Mouse (Mus musculus) kidney, postnatal 25 days (tissue): Measurements from ENCODE around the gene Pard3.

Source experiments
- DNase-seq, 2 experiments: peaks; one replicate each; pipeline ENCODE4 v3.0.0; 2021; ENCODE audit warnings: mixed read lengths in 2 of 2

Gene Pard3

GRCm38 (mm10) chr8:127184025-127184424 is 120.3 kb downstream of the Pard3 start:
- peak; percentile 46 to 50 for DNase-seq

DNA sequence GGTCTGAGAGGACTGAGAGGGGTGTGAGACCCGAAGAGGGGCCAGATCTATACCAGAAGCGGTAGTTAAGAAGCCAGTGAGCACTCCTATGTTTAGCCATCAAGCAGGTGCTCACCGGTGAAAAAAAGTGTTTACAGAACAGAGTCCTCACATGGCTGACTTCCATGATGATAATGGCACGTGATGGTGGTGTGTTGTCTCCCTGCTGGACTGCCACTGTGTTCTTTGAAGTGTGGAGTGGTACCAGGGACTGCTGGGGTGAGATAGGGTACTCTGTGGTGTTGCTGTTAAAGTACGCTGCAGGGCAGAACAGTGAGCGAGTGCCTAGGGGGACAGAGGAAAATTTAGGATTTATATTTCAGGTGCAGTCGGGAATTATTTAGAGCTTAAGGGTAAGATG is 122.2 kb downstream of the Pard3 start:
- DNase-seq: no peak

DNA sequence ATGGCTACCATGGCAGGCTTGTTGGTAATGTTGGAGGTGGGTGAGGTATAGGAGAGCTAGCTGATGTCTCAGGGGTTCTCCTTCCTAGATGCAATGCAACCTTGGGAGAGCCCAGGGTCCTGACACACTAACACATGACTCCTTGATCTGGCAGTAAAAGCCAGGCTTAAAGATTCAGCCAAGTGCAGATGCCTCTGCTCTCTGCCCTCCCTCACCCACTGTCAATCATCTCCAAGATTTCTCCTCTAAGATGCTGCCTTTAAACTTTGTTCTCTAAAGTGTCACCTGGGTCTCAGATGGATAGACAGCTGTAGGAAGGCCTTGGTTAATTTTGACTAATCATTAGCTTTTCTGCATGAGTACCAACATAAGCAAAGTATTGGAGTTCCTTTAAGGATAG is 125.0 kb downstream of the Pard3 start:
- peak in 1 of 2 experiments; percentile 52 for DNase-seq

GRCm38 (mm10) chr8:127190350-127190749 is 126.7 kb downstream of the Pard3 start:
- DNase-seq: peak; percentile 46 to 80

DNA sequence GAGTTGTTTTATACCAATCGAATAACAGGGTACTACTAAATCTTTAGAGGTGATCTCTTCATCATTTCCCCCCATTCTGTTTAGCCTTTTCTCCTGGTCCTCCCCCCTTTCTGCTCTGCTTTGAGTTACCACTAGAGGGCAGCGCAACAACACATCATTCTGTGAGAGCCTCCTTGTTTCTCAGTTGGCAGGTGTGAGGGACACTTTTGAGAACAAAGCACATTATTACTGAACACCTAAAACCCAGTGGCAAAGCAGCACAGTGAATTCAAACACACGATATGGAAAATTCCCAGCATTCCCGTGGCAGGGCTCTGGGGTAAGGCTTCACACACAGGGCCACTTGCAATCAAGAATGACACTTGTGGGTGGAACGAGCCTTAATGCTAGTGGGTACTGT is 127.7 kb downstream of the Pard3 start:
- peak; percentile 57 to 75 for DNase-seq

DNA sequence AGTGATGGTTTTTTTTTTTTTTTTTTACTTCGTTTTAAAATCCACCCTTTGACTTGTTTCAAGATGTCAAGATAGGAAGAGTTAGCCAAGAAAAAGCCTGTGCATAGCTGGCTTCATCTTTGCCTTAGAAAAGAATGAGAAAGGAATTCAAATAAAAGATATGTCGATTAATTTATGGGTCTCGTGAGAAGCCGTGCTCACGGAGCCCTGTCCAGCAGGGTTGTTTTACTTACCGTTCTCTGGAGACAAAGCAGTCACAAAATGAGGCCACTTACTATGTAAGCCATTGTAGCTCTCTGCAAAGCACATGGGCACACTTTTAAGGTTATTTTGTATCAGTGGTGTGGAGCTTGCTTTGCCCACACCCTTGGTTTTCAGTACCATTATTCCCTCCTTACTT is 128.1 kb downstream of the Pard3 start:
- no peak for DNase-seq

DNA sequence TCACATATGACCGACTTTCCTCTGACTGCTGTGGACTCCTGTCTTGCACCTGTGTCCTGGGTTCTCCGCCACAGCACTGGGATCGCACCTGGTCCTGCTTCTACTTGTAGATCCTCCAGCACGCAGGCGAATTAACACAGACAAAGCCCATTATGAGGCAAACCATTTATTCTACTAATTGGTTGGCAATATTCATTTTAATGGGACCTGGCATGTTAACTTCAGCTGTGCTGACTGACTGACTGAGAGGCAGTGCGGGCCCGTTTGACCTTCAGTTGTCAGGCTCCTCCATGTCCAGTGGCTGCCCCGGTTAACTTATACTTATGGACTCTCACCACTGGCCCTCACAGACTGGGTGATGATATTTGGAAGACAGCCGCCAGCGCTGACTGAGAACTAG is 128.6 kb downstream of the Pard3 start:
- no peak for DNase-seq

GRCm38 (mm10) chr8:127193375-127193774 is 129.7 kb downstream of the Pard3 start:
- DNase-seq: no peak

GRCm38 (mm10) chr8:127194786-127195407 is 131.2 kb downstream of the Pard3 start:
- DNase-seq: no peak

GRCm38 (mm10) chr8:127196505-127197265 is 133.0 kb downstream of the Pard3 start:
- DNase-seq: no peak

- DNase-seq: no peak
Observed at GRCm38 (mm10) chr8:127207455-127207854, 143.8 kb downstream of the Pard3 start.

DNA sequence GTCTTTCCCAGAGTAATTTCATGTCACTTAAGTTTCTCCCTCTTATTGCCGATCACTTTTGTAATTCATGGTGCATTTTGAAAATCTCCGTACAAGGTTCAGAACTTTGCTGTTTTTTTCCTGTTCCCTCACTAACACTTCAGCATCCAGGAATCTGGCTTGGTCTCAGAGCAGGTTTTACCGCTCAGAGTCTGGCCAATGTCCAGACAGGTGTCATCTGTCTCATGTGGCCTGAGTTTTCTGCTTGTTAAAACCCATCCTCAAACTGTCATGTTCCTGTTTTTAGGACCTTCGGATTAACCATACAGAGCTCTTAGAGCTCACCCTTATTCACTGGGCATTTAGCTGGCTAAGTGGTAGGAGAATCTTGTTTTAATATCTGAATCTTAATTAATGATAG is 146.9 kb downstream of the Pard3 start:
- DNase-seq: no peak

DNA sequence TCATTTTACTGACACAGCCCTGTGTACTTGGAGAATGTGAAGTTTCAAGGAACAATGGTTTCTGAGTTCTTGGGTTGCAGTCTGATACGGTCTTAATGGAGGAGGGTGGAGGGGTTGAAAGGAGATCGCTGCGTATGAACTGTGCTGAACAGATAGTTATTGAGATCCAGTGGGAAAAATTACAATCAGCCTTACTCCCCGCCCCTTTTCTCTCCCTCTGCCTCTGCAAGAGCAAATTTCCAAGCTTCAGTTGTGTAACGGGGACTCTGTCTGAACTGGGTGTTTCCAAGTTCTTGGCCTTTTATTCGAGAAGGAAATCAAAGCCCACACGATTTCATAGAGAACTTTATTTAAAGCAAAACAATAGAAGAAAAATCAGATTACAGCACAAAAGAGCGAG is 150.6 kb downstream of the Pard3 start:
- no peak for DNase-seq

DNA sequence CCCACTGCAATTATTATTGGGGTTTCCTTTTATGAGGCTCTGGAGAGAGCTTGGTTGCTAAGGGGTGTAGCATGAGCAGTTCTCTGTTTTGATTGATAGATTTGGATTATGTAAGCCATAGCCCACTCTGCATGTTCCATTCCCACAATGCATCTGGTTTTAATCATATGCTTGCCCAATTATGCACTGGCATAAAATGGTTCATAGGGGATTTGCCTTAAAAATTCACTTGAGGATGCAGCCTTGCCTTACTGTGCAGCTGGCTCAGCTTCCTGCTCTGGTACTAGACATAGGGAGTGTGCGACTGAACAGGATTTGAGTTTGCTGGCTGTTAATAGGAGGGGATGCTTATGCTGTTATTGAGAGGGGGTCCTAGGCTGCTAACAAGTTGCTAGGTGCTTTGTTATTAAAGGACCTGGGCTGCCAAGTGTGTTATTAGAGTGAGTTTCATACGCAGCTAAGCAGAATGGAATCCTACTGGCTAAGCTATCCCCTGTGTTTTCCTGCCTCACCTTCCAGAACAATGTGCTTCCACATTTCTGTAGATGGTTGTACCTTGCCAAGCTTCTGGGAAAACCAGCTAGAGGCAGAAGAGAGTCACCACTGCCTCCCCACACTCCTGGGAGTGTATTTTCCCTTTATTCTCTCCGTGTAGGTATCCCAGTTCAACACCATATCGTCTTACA is 151.2 kb downstream of the Pard3 start:
- no peak for DNase-seq

DNA sequence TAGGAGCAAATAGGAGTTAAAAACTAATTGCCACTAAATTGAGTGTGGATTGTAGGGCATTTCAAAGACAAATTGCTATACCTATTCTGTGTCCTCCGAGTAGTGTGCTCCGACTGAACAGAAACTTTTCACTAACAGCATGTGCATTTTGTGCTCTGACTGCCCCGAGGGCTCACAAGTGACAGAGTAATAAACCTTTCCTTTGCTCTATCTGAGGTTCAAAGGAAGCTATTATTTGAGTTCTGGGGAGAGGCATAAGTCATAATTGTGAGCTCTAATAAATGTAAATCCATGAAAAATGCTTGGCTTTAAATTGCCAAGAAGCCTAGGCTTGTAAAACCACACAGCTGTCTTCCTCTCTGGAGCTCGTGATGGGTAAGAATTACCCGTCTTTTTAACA is 156.5 kb downstream of the Pard3 start:
- no peak for DNase-seq

DNA sequence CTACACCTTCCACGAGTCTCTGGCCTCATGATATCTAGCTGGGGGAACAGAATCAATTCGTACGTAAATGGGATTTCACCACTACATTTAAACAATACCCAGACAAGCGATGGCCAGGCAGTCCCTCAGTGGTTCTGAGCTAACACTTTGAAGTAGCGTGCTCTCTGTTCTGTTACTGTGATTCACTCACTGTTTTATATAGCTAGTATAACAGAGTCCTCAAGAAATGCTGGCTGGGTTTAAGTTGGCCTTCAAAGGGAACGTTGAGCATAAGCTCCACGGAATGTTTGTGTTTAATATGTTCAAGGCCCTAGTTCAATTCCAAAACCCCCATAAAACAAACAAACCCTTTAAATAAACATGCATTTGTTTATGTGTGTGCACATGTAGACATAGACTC is 156.9 kb downstream of the Pard3 start:
- DNase-seq: no peak

- DNase-seq: no peak
Observed at GRCm38 (mm10) chr8:127222361-127222760, 158.7 kb downstream of the Pard3 start.

GRCm38 (mm10) chr8:127226996-127227395 is 163.3 kb downstream of the Pard3 start:
- no peak for DNase-seq

DNA sequence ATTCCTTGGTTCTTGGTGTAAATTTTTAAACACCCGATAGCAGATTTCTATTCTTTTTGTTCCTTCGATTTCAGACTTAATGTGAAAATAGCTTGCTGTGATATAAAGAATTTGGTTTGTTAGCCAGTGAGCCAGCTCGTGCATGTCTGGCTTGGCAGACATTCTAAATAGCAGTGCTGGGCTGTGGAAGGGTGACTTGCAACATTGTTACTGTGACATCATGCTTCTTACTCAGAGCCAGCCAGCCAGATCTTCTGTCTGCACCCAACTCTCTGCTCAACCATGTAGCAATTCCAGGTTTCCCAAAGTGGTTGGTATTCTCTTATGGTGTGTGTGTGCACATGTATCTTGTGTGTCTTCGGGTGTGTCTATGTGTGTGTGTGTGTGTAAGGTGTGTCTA is 163.7 kb downstream of the Pard3 start:
- no peak for DNase-seq

GRCm38 (mm10) chr8:127229325-127230232 is 165.9 kb downstream of the Pard3 start:
- DNase-seq: no peak

DNA sequence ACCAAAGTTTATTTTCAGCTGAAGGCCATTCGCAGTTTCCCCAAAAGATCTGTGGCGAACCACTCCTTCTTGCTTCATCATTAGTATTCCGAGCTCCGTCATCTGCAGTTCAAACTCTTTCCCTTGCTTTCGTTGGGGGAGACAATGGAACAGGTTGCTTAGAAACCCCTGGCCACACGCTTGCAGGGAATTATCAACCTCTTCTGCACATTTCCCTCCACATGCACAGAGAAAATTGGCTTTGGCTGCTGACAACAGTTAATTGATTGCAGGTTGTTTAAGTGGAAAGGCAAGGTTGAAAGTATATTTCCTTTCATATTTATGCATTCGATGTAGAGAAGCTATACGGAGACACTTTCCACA is 166.5 kb downstream of the Pard3 start:
- DNase-seq: no peak

DNA sequence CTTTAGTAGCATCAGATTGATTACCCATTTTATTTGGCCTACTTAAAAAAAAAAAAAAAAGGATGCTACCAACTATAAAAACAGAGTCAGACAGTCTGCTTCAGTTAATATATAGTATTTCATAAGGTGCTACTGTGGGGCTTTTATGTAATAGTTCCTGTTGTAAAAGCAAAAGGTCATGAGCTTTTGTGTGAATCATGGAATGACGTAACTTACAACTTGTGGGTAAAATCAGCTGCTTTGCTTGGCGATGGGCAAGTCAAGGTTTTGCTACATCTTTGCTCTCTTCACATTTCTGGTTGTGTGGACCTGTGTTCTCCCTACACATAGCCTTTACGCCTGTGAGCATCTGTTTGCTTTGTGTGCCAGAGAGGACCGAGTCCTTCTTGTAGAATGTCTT is 179.7 kb downstream of the Pard3 start:
- DNase-seq: no peak

- DNase-seq: no peak
Observed at GRCm38 (mm10) chr8:127243841-127244240, 180.1 kb downstream of the Pard3 start.
